Mouse (Mus musculus) T-helper 17 cell (primary cell): ENCODE measurements around the gene Zfyve27.

ENCODE experiments used
- in situ Hi-C, 2 experiments: fragments of 300-600 bp; cut with MboI, MseI; formaldehyde crosslinking; loops; 1 replicate in 1 of 2; 2 replicates in 1 of 2; pipeline ENCODE4 v1.15.1; 2025; ENCODE audit warnings: high pct_unique_total_duplicates in 2 of 2

The Zfyve27 gene

GRCm38 (mm10) chr19:42226451-42226850, 62.7 kb downstream of the Zfyve27 start:
- in situ Hi-C loops: no loop called here

- in situ Hi-C loops: loop anchor here in 1 of 2 experiments (10.0 kb wide), 1 partner anchor 1135 kb away; no protein-coding TSS in a partner anchor
These were observed 65.9 kb downstream of the Zfyve27 start for GRCm38 (mm10) chr19:42229499-42230287.

- in situ Hi-C loops: loop anchor here in 1 of 2 experiments (10.0 kb wide), 1 partner anchor 1135 kb away; no protein-coding TSS in a partner anchor
These were observed 66.5 kb downstream of the Zfyve27 start for GRCm38 (mm10) chr19:42230288-42230568.

- in situ Hi-C loops: loop anchor here in 1 of 2 experiments (10.0 kb wide), 1 partner anchor 1134 kb away; no protein-coding TSS in a partner anchor
These were observed 67.2 kb downstream of the Zfyve27 start for GRCm38 (mm10) chr19:42230986-42231385.

GRCm38 (mm10) chr19:42237602-42238340, 74.0 kb downstream of the Zfyve27 start:
- in situ Hi-C loops: loop anchor here in 1 of 2 experiments (10.0 kb wide), 1 partner anchor 1127 kb away; no protein-coding TSS in a partner anchor

- in situ Hi-C loops: loop anchor here in 1 of 2 experiments (10.0 kb wide), 1 partner anchor 1126 kb away; no protein-coding TSS in a partner anchor
These were observed 74.6 kb downstream of the Zfyve27 start for GRCm38 (mm10) chr19:42238341-42238715.

GRCm38 (mm10) chr19:42240881-42241280, 77.1 kb downstream of the Zfyve27 start:
- in situ Hi-C loops: no loop called here

- in situ Hi-C loops: no loop called here
These were observed 79.7 kb downstream of the Zfyve27 start for GRCm38 (mm10) chr19:42243401-42243800.
